Comparison of ENCODE assay signal across 8 mouse cellular contexts in the genomic region with DNA sequence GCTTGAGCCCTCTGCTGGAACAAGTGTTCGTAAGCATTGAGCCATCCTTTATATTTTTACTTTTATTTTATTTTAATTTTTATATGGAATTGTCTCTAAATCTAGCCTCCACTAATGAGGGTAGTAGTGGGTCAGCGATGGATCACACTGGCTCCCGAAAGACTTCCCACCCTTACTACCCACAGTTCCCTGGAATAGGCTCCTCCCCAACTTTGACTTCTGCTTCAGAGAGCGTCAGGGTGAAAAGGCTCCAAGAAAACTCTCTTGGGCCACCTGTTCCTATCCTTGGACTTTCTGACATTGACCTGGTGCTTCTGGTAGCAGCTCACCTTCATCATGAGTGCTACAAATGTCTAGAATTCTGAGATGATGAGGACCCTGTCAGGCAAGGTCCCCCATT. TPM values are rescaled to one million over a fixed set of nuclear protein-coding genes. Genes with fewer than 3 reads are reported as not detected.
DNase-seq lines count a peak whose midpoint lies in the region; ATAC-seq and TF ChIP-seq lines count a peak whose summit lies in the region.

No protein-coding gene starts in this region.

- H3K9ac ChIP-seq in heart, adult 2 months (ENCODE audit: low read depth, low read length) = 0 out of 2 replicates have a peak overlapping the region, but pooled peaks have one; percentile 18
- H3K9ac ChIP-seq in hindbrain, embryonic 12.5 days = no peak overlapping the region
- no peak overlapping the region for H3K9ac ChIP-seq in midbrain, embryonic 12.5 days (replicated peaks)

- H3K36me3 ChIP-seq in heart, adult 2 months (ENCODE audit: control insufficient read depth, insufficient read depth, low read length) = no peaks in the 10 kb centered on the region
- no peaks in the 10 kb centered on the region for H3K36me3 ChIP-seq in hindbrain, embryonic 12.5 days
- no peaks in the 10 kb centered on the region for H3K36me3 ChIP-seq in midbrain, embryonic 12.5 days

- 0% methylated on average over 4 of the region's 4 CpGs for WGBS in heart, adult 2 months
- WGBS in hindbrain, embryonic 12.5 days = 4% methylated on average over 4 of the region's 4 CpGs
- WGBS in midbrain, embryonic 12.5 days = 6% methylated on average over 4 of the region's 4 CpGs

- peak overlapping the region; percentile 95 for H3K4me3 ChIP-seq in heart, adult 2 months
- H3K4me3 ChIP-seq in bone marrow macrophage, adult 2 months (ENCODE audit: insufficient read depth, low read length) = peak overlapping the region; percentile 60
- peak overlapping the region; percentile 87 for H3K4me3 ChIP-seq in hindbrain, embryonic 12.5 days
- peak overlapping the region; percentile 72 for H3K4me3 ChIP-seq in midbrain, embryonic 12.5 days

- no peak for TF ChIP-seq CTCF in heart, adult 2 months (IDR thresholded peaks at IDR 0.05)
- no peak for TF ChIP-seq CTCF in bone marrow macrophage, adult 2 months (IDR thresholded peaks at IDR 0.05; ENCODE audit: low read depth, low read length)

- no peaks in the 10 kb centered on the region for H3K9me3 ChIP-seq in hindbrain, embryonic 12.5 days (replicated peaks)
- H3K9me3 ChIP-seq in midbrain, embryonic 12.5 days = no peaks in the 10 kb centered on the region

- no peak for ATAC-seq in hindbrain, embryonic 12.5 days (ENCODE audit: low FRiP score)
- no peak for ATAC-seq in midbrain, embryonic 12.5 days (ENCODE audit: low FRiP score, low read depth)

- H3K4me2 ChIP-seq in hindbrain, embryonic 12.5 days (replicated peaks) = peak overlapping the region; percentile 98
- peak overlapping the region; percentile 98 for H3K4me2 ChIP-seq in midbrain, embryonic 12.5 days (replicated peaks)

- intact Hi-C loops in heart, adult 2 months (cut with DNase I) = loop anchor here (2.0 to 5.0 kb wide), 2 partner anchors 14 to 150 kb away; a partner anchor contains a TSS
- intact Hi-C loops in heart, postnatal 25 days (cut with DNase I) = no loop called here

- DNase-seq in heart, adult 2 months = no peak
- DNase-seq in heart, postnatal 25 days (ENCODE audit: low spot score) = no peak
- DNase-seq in B cell, adult 2 months = no peak
- no peak for DNase-seq in adrenal gland, adult 8-10 months
- DNase-seq in kidney, postnatal 10 days = no peak

- H3K79me2 ChIP-seq in heart, adult 2 months (replicated peaks; ENCODE audit: control insufficient read depth, insufficient read depth, low read length) = no peaks in the 10 kb centered on the region

- H3K27me3 ChIP-seq in heart, adult 2 months (ENCODE audit: control insufficient read depth, insufficient read depth, low read length) = no peaks in the 10 kb centered on the region
- 0 out of 2 replicates have a peak, but pooled peaks cover 6% of the 10 kb centered on the region for H3K27me3 ChIP-seq in hindbrain, embryonic 12.5 days
- H3K27me3 ChIP-seq in midbrain, embryonic 12.5 days = no peaks in the 10 kb centered on the region

- TF ChIP-seq EP300 in heart, adult 2 months (IDR thresholded peaks at IDR 0.05; ENCODE audit: insufficient read depth, low read depth, low read length) = no peak

- TF ChIP-seq POLR2A in heart, adult 2 months (IDR thresholded peaks at IDR 0.05; ENCODE audit: insufficient read depth, low read depth, low read length) = peak; percentile 46; the same call in 1 of the 2 replicates
- TF ChIP-seq POLR2A in bone marrow macrophage, adult 2 months (IDR thresholded peaks at IDR 0.05; ENCODE audit: borderline replicate concordance, low read depth, low read length) = no peak

- peaks cover 1% of the 10 kb centered on the region for H3K4me1 ChIP-seq in heart, adult 2 months (ENCODE audit: control insufficient read depth, insufficient read depth, low read length)
- H3K4me1 ChIP-seq in bone marrow macrophage, adult 2 months (ENCODE audit: control insufficient read depth, insufficient read depth, low read length) = peaks cover 13% of the 10 kb centered on the region
- peaks cover 19% of the 10 kb centered on the region for H3K4me1 ChIP-seq in hindbrain, embryonic 12.5 days
- peaks cover 16% of the 10 kb centered on the region for H3K4me1 ChIP-seq in midbrain, embryonic 12.5 days

- peak overlapping the region; percentile 52 for H3K27ac ChIP-seq in heart, adult 2 months
- peak overlapping the region; percentile 30; the same call in 1 of the 2 replicates for H3K27ac ChIP-seq in bone marrow macrophage, adult 2 months (ENCODE audit: insufficient read depth, low read depth, low read length)
- no peak overlapping the region for H3K27ac ChIP-seq in hindbrain, embryonic 12.5 days
- no peak overlapping the region for H3K27ac ChIP-seq in midbrain, embryonic 12.5 days (replicated peaks)

RNA-seq across cellular contexts. Expression of a gene that starts 0.8 kb away (rescaled TPM):
- 10 to 100 TPM; 12.8 to 16.6 TPM for total RNA-seq in heart, adult 2 months (2021)
- 25.2 and 35.7 TPM in 2 replicates for polyA plus RNA-seq in heart, adult 2 months (2012; rRNA removed)
- 10 to 100 TPM; 14.6 to 16.0 TPM for total RNA-seq in heart, postnatal 25 days (2021)
- polyA plus RNA-seq in bone marrow macrophage, adult 2 months (2012; ENCODE audit: insufficient read depth, insufficient read length, missing spikeins) = 20.7 and 23.4 TPM in 2 replicates
- polyA plus RNA-seq in hindbrain, embryonic 12.5 days (2016; fragmentation: Nextera tagmentation; extraction: Ambion mirVana) = 22.4 and 23.9 TPM in 2 replicates
- polyA plus RNA-seq in midbrain, embryonic 12.5 days (2016; fragmentation: Nextera tagmentation; extraction: Ambion mirVana) = 21.3 and 24.1 TPM in 2 replicates
- total RNA-seq in adrenal gland, adult 8-10 months (2022) = 10 to 100 TPM; 19.8 to 28.5 (median 24.4) TPM

RNA-seq across cellular contexts. Expression of a gene that starts 21.3 kb away (rescaled TPM):
- total RNA-seq in heart, adult 2 months (2021) = 10 to 100 TPM; 12.6 to 16.3 TPM
- 11.4 and 14.8 TPM in 2 replicates for polyA plus RNA-seq in heart, adult 2 months (2012; rRNA removed)
- total RNA-seq in heart, postnatal 25 days (2021) = 10 to 100 TPM; 12.4 to 16.4 TPM
- polyA plus RNA-seq in bone marrow macrophage, adult 2 months (2012; ENCODE audit: insufficient read depth, insufficient read length, missing spikeins) = 12.0 and 13.2 TPM in 2 replicates
- polyA plus RNA-seq in hindbrain, embryonic 12.5 days (2016; fragmentation: Nextera tagmentation; extraction: Ambion mirVana) = 19.0 and 22.0 TPM in 2 replicates
- polyA plus RNA-seq in midbrain, embryonic 12.5 days (2016; fragmentation: Nextera tagmentation; extraction: Ambion mirVana) = 16.2 and 21.1 TPM in 2 replicates
- 10 to 100 TPM; 23.3 to 38.9 (median 28.5) TPM for total RNA-seq in adrenal gland, adult 8-10 months (2022)

RNA-seq across cellular contexts. Expression of a gene that starts 21.3 kb away (rescaled TPM):
- 10 to 100 TPM; 60.6 to 64.0 TPM for total RNA-seq in heart, adult 2 months (2021)
- 150 and 174 TPM in 2 replicates for polyA plus RNA-seq in heart, adult 2 months (2012; rRNA removed)
- 10 to 100 TPM; 54.8 to 58.8 TPM for total RNA-seq in heart, postnatal 25 days (2021)
- 17.4 and 23.3 TPM in 2 replicates for polyA plus RNA-seq in bone marrow macrophage, adult 2 months (2012; ENCODE audit: insufficient read depth, insufficient read length, missing spikeins)
- 101 and 114 TPM in 2 replicates for polyA plus RNA-seq in hindbrain, embryonic 12.5 days (2016; fragmentation: Nextera tagmentation; extraction: Ambion mirVana)
- polyA plus RNA-seq in midbrain, embryonic 12.5 days (2016; fragmentation: Nextera tagmentation; extraction: Ambion mirVana) = 108 and 111 TPM in 2 replicates
- 100 to 1,000 TPM; 137 to 206 (median 196) TPM for total RNA-seq in adrenal gland, adult 8-10 months (2022)

Comparison
In these comparisons a context has a peak if more than half of its experiments do, and no peak if none do; other contexts are left out.
1. H3K27ac ChIP-seq: peak in heart, adult 2 months (single experiment) and bone marrow macrophage, adult 2 months (single experiment); none in hindbrain, embryonic 12.5 days (single experiment) and midbrain, embryonic 12.5 days (single experiment).
2. Peak in every context shown above with its lines, with median percentiles within 50 percentile points of each other: H3K4me3 ChIP-seq.